Comparison of ENCODE assay signal across 22 mouse cellular contexts in genomic region chr5:40750044-40750443, GRCm38 (mm10).
DNase-seq lines count a peak whose midpoint lies in the region; ATAC-seq and TF ChIP-seq lines count a peak whose summit lies in the region.
"Had no signal": no experiment of that assay in that cellular context is flagged by ENCODE, and none has a peak within 500 bp of the region (broad histone marks: within the 10 kb centered on the region; RNA-seq: fewer than 3 reads in every experiment).

No protein-coding gene starts in this region.

- TF ChIP-seq EP300 in heart, postnatal 0 days (IDR thresholded peaks at IDR 0.05; ENCODE audit: low read depth): no peak

- H3K36me3 ChIP-seq in heart, postnatal 0 days (replicated peaks; ENCODE audit: control insufficient read depth, insufficient read depth, low read length): no peaks in the 10 kb centered on the region
- H3K36me3 ChIP-seq: heart, embryonic 12.5 days; hindbrain, embryonic 10.5 days; midbrain, embryonic 12.5 days had no signal

- no peak overlapping the region for H3K27ac ChIP-seq in heart, postnatal 0 days (ENCODE audit: low read depth)
- H3K27ac ChIP-seq: hindbrain, embryonic 10.5 days; midbrain, embryonic 12.5 days had no signal

- DNase-seq in adrenal gland, postnatal 10 days: peak; percentile 9
- no peak for DNase-seq in adrenal gland, adult 18-20 months (ENCODE audit: low spot score in 2 of 2)
- DNase-seq in heart, postnatal 0 days (ENCODE audit: low spot score): no peak
- no peak for DNase-seq in heart, adult 8-10 months (ENCODE audit: low spot score)
- DNase-seq in kidney, postnatal 14 days: peak; percentile 1
- DNase-seq in kidney, adult 11 months: no peak
- peak; percentile 5 for DNase-seq in ZHBTc4 (ENCODE audit: low read depth, low spot score)
- no peak for DNase-seq in embryo, embryonic 10 days (ENCODE audit: low spot score)
- DNase-seq: adrenal gland, postnatal 36 days; cerebellum, adult 9-10 months; gastrocnemius, postnatal 25 days; layer of hippocampus, postnatal 36 days; left cerebral cortex, postnatal 4 days; lung, adult 18-20 months; lung, postnatal 4 days; retina, postnatal 1 day; right cerebral cortex, postnatal 4 days; thymus, postnatal 25 days had no signal

- WGBS in heart, postnatal 0 days: 38% methylated on average over 1 of the region's 1 CpGs

- no peak overlapping the region for H3K4me3 ChIP-seq in heart, postnatal 0 days (ENCODE audit: low read depth, low read length)
- H3K4me3 ChIP-seq: heart, embryonic 12.5 days; hindbrain, embryonic 10.5 days; midbrain, embryonic 12.5 days had no signal

- no peaks in the 10 kb centered on the region for H3K9me3 ChIP-seq in heart, postnatal 0 days (replicated peaks; ENCODE audit: control insufficient read depth, low read length)
- H3K9me3 ChIP-seq: heart, embryonic 12.5 days; hindbrain, embryonic 10.5 days; midbrain, embryonic 12.5 days had no signal

- no peak overlapping the region for H3K9ac ChIP-seq in heart, postnatal 0 days (replicated peaks; ENCODE audit: low read depth, low read length)
- H3K9ac ChIP-seq: heart, embryonic 12.5 days; midbrain, embryonic 12.5 days had no signal

- no peaks in the 10 kb centered on the region for H3K4me1 ChIP-seq in heart, postnatal 0 days (ENCODE audit: control insufficient read depth, insufficient read depth)
- H3K4me1 ChIP-seq: heart, embryonic 12.5 days; hindbrain, embryonic 10.5 days; midbrain, embryonic 12.5 days had no signal

- no peaks in the 10 kb centered on the region for H3K27me3 ChIP-seq in heart, postnatal 0 days (ENCODE audit: control insufficient read depth, insufficient read depth, low read length)
- H3K27me3 ChIP-seq: heart, embryonic 12.5 days; midbrain, embryonic 12.5 days had no signal

- peak; percentile 42 for TF ChIP-seq CTCF in heart, postnatal 0 days (IDR thresholded peaks at IDR 0.05; ENCODE audit: low read depth)

- H3K4me2 ChIP-seq in heart, postnatal 0 days (ENCODE audit: low read depth, low read length): no peak overlapping the region
- H3K4me2 ChIP-seq: heart, embryonic 12.5 days; midbrain, embryonic 12.5 days had no signal

- no peak for ATAC-seq in heart, postnatal 0 days (ENCODE audit: insufficient read depth, low read depth)
- ATAC-seq: forebrain, embryonic 16.5 days had no signal

Comparison
In these comparisons a context has a peak if more than half of its experiments do, and no peak if none do; other contexts are left out.
1. DNase-seq: peak in adrenal gland, postnatal 10 days (single experiment), kidney, postnatal 14 days (single experiment) and ZHBTc4 (single experiment); none in adrenal gland, adult 18-20 months (0 of 2), heart, postnatal 0 days (single experiment), heart, adult 8-10 months (single experiment), kidney, adult 11 months (single experiment) and embryo, embryonic 10 days (single experiment).